Mouse (Mus musculus): ENCODE measurements around the gene Wdtc1. TPM values are rescaled to one million over a fixed set of nuclear protein-coding genes. Genes with fewer than 3 reads are reported as not detected.

Wdtc1 gene
- polyA plus RNA-seq, 1 experiment from 2014 or later, result 14.5 TPM

DNA sequence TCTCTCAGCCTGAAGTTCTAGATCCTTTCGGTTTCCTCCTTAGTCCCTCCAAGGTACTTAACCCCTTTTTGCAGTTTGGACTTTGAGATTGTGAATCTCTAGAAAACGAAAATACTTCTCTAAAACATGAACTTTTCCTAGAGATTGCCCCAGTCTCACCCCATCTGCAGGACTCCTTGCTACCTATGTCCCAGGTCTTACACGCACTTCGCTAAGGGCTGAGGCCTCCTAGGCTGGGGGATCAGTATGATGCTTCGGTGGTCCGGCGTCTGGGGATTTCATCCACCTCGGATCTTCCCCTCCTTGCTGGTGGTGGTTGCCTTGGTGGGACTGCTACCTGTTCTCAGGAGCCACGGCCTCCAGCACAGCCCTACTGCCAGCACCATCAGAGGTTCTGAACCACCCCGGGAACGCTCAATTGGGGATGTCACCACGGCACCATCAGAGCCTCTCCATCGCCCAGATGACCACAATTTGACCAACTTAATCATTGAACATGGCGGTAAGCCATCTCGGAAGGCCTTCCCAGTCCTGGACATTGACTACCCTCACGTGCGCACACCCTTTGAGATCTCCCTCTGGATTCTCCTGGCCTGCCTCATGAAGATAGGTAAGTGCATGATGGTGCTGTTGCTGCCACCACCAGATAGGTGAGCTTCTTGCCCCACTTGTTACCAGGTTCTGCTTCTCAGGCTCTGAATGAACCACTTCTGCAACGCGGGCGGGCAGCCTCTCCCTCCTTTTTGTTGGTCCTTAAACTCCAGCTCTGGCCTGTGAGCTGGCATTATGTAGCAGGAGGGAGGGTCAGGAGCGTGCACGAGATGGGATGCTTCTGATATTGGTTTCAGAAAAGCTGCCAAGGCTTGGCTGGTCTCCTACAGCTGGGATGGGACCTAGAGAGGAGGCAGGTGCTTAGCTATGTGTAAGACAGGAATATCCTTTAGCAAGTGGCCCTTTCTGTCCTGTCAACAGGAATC lies 17.3 kb upstream of the Wdtc1 start:
- Histone ChIP-seq H3K4me3 (ENCODE audit: low read depth, low read length) (peak overlapping the region; percentile 91), H3K27me3 (replicated peaks; ENCODE audit: control insufficient read depth, insufficient read depth, low read length) (no peaks in the 10 kb centered on the region), H3K27ac (ENCODE audit: low read depth, low read length) (peak overlapping the region; percentile 74; the same call in 1 of the 2 replicates), H3K4me1 (replicated peaks; ENCODE audit: control insufficient read depth, insufficient read depth, low read length) (peaks cover 52% of the 10 kb centered on the region), H3K9me3 (ENCODE audit: control insufficient read depth, low read length) (no peaks in the 10 kb centered on the region; the same call in 1 of the 2 replicates), H3K36me3 (ENCODE audit: control insufficient read depth, insufficient read depth, low read length) (0 out of 2 replicates have a peak, but pooled peaks cover 3% of the 10 kb centered on the region), H3K9ac (ENCODE audit: low read depth, low read length) (peak overlapping the region; percentile 92), H3K4me2 (peak overlapping the region; percentile 95)
- DNase-seq (ENCODE audit: low spot score) (no peak), ATAC-seq (replicated peaks; ENCODE audit: low FRiP score) (no peak)
- 55% methylated on average over 22 of the region's 22 CpGs for WGBS

DNA sequence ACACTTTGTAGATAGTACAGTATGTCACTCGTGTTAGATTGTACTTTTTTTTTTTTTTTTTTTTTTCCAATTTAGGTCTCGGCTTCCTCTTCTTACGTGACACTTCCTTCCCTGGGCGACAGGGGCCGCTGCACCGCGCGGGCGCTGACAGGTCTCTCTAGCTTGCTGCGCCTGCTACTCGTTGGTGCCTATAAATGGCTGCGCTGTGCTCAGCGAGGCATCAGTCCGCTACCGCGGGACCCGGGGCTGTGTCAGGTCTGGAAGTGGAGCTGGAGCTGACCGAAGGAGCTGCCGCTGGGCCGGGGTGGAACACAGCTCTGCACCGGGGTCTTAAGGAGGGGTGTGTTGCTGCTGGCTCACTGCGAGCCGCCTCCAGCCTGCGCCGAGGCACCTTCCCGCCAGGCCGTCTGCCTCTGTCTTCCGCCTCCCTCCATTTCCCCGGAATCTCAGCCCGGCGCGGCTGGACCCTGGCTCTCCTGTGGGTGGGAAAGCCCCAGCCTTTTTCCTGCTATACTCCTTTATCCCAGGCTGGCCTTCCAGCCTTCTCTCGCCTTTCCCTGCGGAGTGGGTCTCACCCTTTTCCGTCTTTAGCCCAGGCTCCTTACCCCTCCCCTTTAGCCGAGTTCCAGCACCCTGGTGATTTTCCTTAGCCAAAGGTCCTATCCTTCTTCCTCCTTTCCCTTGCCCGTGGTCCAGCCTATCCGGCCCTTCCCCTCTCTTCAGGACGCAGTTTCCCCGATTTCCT lies 16.4 kb upstream of the Wdtc1 start, which contains the start of gene Slc9a1:
Gene Slc9a1 (plus strand): TSS at position 154 of the 745 bp plus-strand sequence.
- Histone ChIP-seq H3K4me1 (replicated peaks; ENCODE audit: control insufficient read depth, insufficient read depth, low read length) (peaks cover 47% of the 10 kb centered on the region), H3K27me3 (replicated peaks; ENCODE audit: control insufficient read depth, insufficient read depth, low read length) (no peaks in the 10 kb centered on the region), H3K4me3 (ENCODE audit: low read depth, low read length) (peak within 1 kb of the TSS; percentile 91), H3K27ac (ENCODE audit: low read depth, low read length) (peak within 1 kb of the TSS; percentile 74), H3K4me2 (peak within 1 kb of the TSS; percentile 95), H3K9me3 (ENCODE audit: control insufficient read depth, low read length) (no peaks in the 10 kb centered on the region; the same call in 1 of the 2 replicates), H3K9ac (ENCODE audit: low read depth, low read length) (peak within 1 kb of the TSS; percentile 92), H3K36me3 (ENCODE audit: control insufficient read depth, insufficient read depth, low read length) (0 out of 2 replicates have a peak, but pooled peaks cover 1% of the 10 kb centered on the region)
- DNase-seq (ENCODE audit: low spot score) (peak; percentile 91), ATAC-seq (replicated peaks; ENCODE audit: low FRiP score) (peak; percentile 90)
- WGBS, result under 1% methylated on average over 40 of the region's 40 CpGs

DNA sequence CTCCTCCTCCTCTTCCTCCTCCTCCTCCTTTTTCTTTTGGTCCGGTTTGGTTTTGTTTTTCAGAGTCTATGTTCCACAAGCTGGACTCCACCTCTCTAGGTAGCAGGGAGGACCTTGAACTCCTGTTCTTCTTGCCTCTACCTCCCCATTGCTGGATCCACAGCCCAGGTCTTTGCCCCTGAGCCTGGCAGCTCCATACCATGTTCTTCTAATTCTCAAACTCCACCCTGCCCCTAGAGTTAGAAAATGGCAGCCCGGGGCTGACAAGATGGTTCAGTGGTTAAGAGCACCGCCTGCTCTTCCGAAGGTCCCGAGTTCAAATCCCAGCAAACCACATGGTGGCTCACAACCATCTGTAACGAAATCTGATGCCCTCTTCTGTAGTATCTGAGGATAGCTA lies 1.4 kb upstream of the Wdtc1 start:
- 85% methylated on average over 6 of the region's 6 CpGs for WGBS
- no peak overlapping the region for H3K27ac ChIP-seq (ENCODE audit: low read depth, low read length)
- H3K9me3 ChIP-seq (ENCODE audit: control insufficient read depth, low read length), result no peaks in the 10 kb centered on the region
- no peaks in the 10 kb centered on the region for H3K36me3 ChIP-seq (ENCODE audit: control insufficient read depth, insufficient read depth, low read length)
- no peaks in the 10 kb centered on the region for H3K27me3 ChIP-seq (replicated peaks; ENCODE audit: control insufficient read depth, insufficient read depth, low read length)
- no peak overlapping the region for H3K4me3 ChIP-seq (ENCODE audit: low read depth, low read length)
- H3K9ac ChIP-seq (ENCODE audit: low read depth, low read length), result no peak overlapping the region
- no peak for ATAC-seq (replicated peaks; ENCODE audit: low FRiP score)
- no peak overlapping the region for H3K4me2 ChIP-seq
- no peak for DNase-seq (ENCODE audit: low spot score)
- 0 out of 2 replicates have a peak, but pooled peaks cover 2% of the 10 kb centered on the region for H3K4me1 ChIP-seq (replicated peaks; ENCODE audit: control insufficient read depth, insufficient read depth, low read length)

DNA sequence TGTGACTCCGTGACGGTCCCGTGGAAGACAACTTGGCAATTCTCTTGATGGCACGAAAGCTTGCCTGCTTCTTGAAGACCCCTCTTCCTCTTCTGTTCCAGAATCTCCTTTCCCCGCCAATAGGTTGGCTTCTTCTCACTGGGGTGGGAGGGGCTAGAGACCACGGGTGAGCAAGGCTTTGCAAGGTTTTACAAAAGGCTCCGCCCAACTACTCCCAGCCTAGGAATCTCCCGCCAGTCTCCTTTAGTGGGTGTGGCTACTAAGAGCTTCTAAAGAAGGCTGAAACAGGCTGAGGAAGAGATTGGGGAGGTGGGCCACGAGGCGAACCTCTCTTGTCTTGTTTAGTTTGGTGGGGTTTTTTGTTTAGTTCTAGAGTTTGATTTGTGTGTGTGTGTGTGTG lies 484 bp downstream of the Wdtc1 start:
- Histone ChIP-seq H3K27me3 (replicated peaks; ENCODE audit: control insufficient read depth, insufficient read depth, low read length) (no peaks in the 10 kb centered on the region), H3K4me2 (peak overlapping the region; percentile 38), H3K9ac (ENCODE audit: low read depth, low read length) (no peak overlapping the region), H3K36me3 (ENCODE audit: control insufficient read depth, insufficient read depth, low read length) (no peaks in the 10 kb centered on the region), H3K4me3 (ENCODE audit: low read depth, low read length) (no peak overlapping the region), H3K9me3 (ENCODE audit: control insufficient read depth, low read length) (no peaks in the 10 kb centered on the region), H3K27ac (ENCODE audit: low read depth, low read length) (no peak overlapping the region), H3K4me1 (replicated peaks; ENCODE audit: control insufficient read depth, insufficient read depth, low read length) (0 out of 2 replicates have a peak, but pooled peaks cover 2% of the 10 kb centered on the region)
- ATAC-seq (replicated peaks; ENCODE audit: low FRiP score) (no peak; the same call in 1 of the 2 replicates), DNase-seq (ENCODE audit: low spot score) (no peak)
- WGBS, result 56% methylated on average over 10 of the region's 10 CpGs

DNA sequence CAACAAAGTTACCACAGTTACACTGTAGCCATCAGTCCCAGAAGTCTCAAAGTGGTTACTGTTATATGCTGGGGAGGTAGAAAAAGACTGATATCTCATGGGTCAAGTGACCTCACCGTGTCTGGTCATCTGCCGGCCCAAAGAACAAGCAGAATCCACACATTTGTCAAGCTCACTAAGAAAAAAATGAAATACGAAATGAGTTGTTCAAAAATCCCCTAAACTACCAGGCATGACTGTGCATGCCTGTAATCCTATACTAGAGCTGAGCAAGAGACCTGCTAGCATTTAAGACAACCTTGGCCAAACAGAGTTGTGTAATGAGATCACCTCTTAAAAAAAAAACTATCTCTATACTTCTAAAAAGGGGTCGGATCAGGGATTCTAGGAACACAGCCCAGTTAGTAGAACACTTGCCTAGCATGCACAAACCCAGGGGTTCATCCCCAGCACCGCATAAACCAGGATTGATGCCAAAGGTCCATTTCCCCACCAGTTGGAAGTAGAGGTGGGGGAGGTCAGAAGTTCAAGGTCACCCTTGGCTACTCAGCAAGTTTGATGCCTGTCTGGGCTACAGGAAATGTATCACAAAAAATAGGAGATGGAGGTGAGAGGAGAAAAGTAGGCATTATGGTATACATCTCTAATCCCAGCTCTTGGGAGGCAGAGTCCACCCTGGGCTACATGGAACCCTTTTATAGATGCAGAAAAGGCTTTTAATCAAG lies 5.1 kb downstream of the Wdtc1 start:
- DNase-seq (ENCODE audit: low spot score) (no peak), ATAC-seq (replicated peaks; ENCODE audit: low FRiP score) (no peak)
- H3K9me3 ChIP-seq (ENCODE audit: control insufficient read depth, low read length), result no peaks in the 10 kb centered on the region
- H3K4me3 ChIP-seq (ENCODE audit: low read depth, low read length), result no peak overlapping the region
- WGBS, result 72% methylated on average over 5 of the region's 5 CpGs
- H3K9ac ChIP-seq (ENCODE audit: low read depth, low read length), result no peak overlapping the region
- H3K27me3 ChIP-seq (replicated peaks; ENCODE audit: control insufficient read depth, insufficient read depth, low read length), result no peaks in the 10 kb centered on the region
- no peak overlapping the region for H3K4me2 ChIP-seq
- H3K27ac ChIP-seq (ENCODE audit: low read depth, low read length), result no peak overlapping the region
- 0 out of 2 replicates have a peak, but pooled peaks cover 2% of the 10 kb centered on the region for H3K4me1 ChIP-seq (replicated peaks; ENCODE audit: control insufficient read depth, insufficient read depth, low read length)
- no peaks in the 10 kb centered on the region for H3K36me3 ChIP-seq (ENCODE audit: control insufficient read depth, insufficient read depth, low read length)

DNA sequence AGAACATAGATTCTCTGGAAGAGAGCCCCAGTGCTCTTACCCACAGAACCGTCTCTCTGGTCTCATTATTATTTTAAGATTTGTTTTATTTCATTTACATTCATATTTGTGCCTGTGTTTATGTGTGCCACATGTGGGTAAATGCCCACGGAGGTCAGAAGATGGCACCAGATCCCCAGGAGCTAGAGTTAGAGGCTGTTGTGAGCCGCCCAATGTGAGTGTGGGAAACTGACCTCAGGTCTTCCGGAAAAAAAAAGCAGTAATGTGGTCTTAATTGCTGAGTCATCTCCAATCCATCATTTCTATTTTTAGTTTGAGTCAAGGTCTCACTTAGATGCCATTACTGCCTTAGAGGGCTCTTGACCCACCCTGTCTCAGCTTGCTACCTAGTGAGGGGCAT lies 5.7 kb downstream of the Wdtc1 start:
- Histone ChIP-seq H3K4me3 (ENCODE audit: low read depth, low read length) (no peak overlapping the region), H3K4me1 (replicated peaks; ENCODE audit: control insufficient read depth, insufficient read depth, low read length) (no peaks in the 10 kb centered on the region), H3K27me3 (replicated peaks; ENCODE audit: control insufficient read depth, insufficient read depth, low read length) (no peaks in the 10 kb centered on the region; the same call in 1 of the 2 replicates), H3K4me2 (no peak overlapping the region), H3K36me3 (ENCODE audit: control insufficient read depth, insufficient read depth, low read length) (no peaks in the 10 kb centered on the region), H3K9ac (ENCODE audit: low read depth, low read length) (no peak overlapping the region), H3K9me3 (ENCODE audit: control insufficient read depth, low read length) (no peaks in the 10 kb centered on the region), H3K27ac (ENCODE audit: low read depth, low read length) (no peak overlapping the region)
- DNase-seq (ENCODE audit: low spot score) (no peak), ATAC-seq (replicated peaks; ENCODE audit: low FRiP score) (no peak)
- WGBS, result 59% methylated on average over 4 of the region's 4 CpGs

DNA sequence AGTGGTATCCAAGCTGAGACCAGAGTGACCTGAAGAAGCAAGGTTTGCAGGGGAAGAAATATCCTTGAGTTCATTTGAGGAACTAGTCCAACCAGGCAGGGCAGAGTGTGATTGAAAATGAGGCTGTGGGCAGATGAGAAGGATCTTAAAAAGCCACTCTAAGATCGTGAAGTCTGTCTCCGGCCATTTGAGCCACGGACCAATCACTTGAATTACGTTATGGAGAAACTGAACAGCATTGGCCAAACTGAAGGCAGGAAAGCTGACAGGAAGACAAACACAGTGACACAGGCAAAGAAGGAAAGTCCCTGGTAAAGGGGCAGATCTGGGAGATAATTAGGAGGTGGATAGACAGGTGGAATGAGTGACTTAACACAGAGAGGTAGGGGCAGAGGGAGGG lies 6.7 kb downstream of the Wdtc1 start:
- Histone ChIP-seq H3K36me3 (ENCODE audit: control insufficient read depth, insufficient read depth, low read length) (no peaks in the 10 kb centered on the region), H3K4me2 (no peak overlapping the region), H3K9me3 (ENCODE audit: control insufficient read depth, low read length) (no peaks in the 10 kb centered on the region), H3K4me3 (ENCODE audit: low read depth, low read length) (no peak overlapping the region), H3K9ac (ENCODE audit: low read depth, low read length) (no peak overlapping the region), H3K27ac (ENCODE audit: low read depth, low read length) (no peak overlapping the region), H3K4me1 (replicated peaks; ENCODE audit: control insufficient read depth, insufficient read depth, low read length) (no peaks in the 10 kb centered on the region), H3K27me3 (replicated peaks; ENCODE audit: control insufficient read depth, insufficient read depth, low read length) (no peaks in the 10 kb centered on the region; the same call in 1 of the 2 replicates)
- ATAC-seq (replicated peaks; ENCODE audit: low FRiP score), result no peak
- DNase-seq (ENCODE audit: low spot score), result no peak
- WGBS, result 52% methylated on average over 4 of the region's 4 CpGs

DNA sequence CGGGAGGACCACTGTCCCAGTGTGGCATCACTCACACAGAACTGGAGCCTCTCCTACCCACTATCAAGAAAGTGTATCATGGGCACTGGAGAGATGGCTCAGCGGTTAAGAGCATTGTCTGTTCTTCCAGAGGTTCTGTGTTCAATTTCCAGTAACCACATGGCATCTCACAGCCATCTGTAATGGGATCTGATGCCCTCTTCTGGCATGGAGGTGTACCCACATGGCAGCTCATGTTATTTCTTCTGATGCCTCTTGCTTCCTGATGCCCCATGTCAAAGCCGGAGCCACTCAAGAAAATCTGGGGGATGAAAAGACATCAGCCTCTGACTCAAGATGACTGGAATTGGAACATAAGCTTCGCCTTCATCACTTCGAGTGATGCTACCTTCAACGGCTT lies 7.6 kb downstream of the Wdtc1 start:
- Histone ChIP-seq H3K4me2 (no peak overlapping the region), H3K9me3 (ENCODE audit: control insufficient read depth, low read length) (no peaks in the 10 kb centered on the region), H3K27me3 (replicated peaks; ENCODE audit: control insufficient read depth, insufficient read depth, low read length) (no peaks in the 10 kb centered on the region; the same call in 1 of the 2 replicates), H3K36me3 (ENCODE audit: control insufficient read depth, insufficient read depth, low read length) (no peaks in the 10 kb centered on the region), H3K4me3 (ENCODE audit: low read depth, low read length) (no peak overlapping the region), H3K4me1 (replicated peaks; ENCODE audit: control insufficient read depth, insufficient read depth, low read length) (no peaks in the 10 kb centered on the region), H3K9ac (ENCODE audit: low read depth, low read length) (no peak overlapping the region), H3K27ac (ENCODE audit: low read depth, low read length) (no peak overlapping the region)
- ATAC-seq (replicated peaks; ENCODE audit: low FRiP score) (no peak), DNase-seq (ENCODE audit: low spot score) (no peak)
- 80% methylated on average over 6 of the region's 6 CpGs for WGBS
